Mouse (Mus musculus): ENCODE data around the gene Wfikkn1. TPM values are rescaled to one million over a fixed set of nuclear protein-coding genes. Genes with fewer than 3 reads are reported as not detected.

Gene Wfikkn1
- 0.97 and 2.3 TPM in 2 replicates for polyA plus RNA-seq (2012; ENCODE audit: low replicate concordance)

GRCm38 (mm10) chr17:25880196-25880910, at the start of gene Wfikkn1:
Gene Wfikkn1 (minus strand): TSS chr17:25880858.

DNA sequence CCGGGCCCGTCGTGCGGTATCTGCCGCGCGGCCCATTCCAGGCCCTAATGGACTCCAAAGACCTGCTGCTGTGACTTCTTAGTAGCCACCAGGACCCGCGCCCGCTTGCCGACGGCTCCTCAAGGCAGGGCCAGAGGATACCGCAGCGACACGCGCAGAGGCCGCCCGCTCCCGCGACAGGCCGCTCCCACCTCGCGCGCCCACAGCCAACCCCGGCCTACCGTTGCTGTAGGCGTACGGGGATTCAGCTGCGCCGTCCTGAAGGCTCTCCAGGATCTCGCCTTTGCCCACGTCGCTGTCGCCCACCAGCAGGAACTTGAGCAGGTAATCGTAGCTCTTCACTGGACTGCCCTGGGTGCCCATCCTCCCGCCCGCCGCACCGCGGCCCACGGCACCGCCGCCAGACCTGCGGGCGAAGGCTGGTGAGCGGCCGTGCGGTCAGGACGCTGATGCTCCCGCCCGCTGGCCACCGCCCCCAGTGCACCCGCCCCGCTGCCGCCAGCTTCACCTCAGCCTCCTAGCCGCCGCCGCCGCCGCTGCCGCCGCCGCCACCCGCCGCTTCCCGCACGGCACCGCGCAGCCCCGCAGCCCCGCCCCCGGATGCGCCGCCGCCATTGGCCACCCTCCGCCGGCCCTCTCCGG, 38.6 kb upstream of the Wfikkn1 start, which contains the start of gene Rab40c:
Gene Rab40c, minus strand, starts transcription at position 584 of the 642 bp plus-strand sequence.

GRCm38 (mm10) chr17:25874721-25875170, 5.9 kb downstream of the Wfikkn1 start, which contains the start of gene Mettl26:
Gene Mettl26 (plus strand): TSS chr17:25875074.

GRCm38 (mm10) chr17:25868601-25869191, 12.0 kb downstream of the Wfikkn1 start, which contains the start of gene Mcrip2:
Gene Mcrip2 (minus strand): TSS chr17:25868764.

GRCm38 (mm10) chr17:25860832-25861703, 19.6 kb downstream of the Wfikkn1 start, which contains the start of gene Wdr90:
Gene Wdr90 (minus strand): TSS chr17:25861501.

DNA sequence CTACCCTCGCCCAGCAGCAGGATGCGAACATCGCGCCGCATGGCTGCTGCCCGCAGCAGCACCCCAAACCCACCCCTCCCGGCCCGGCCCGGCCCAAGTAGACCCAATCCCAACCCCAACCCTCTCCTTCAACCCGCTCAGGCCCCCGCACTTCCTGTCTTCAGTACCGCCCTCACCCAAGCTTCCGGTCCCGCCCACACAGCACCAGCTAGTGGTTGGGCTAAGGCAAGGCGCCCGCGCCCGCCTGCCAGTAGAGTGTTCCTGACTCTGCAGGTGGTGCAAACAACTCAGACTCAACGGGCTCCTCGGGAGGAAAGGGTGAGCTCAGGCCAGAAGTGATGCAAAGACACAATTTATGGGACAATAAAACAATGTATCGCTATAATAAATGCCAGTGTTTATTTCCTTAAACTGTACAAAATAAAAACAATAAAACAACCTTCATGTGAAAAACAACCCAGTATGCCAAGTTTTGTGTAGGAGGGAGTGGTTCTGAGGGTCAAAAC, 36.2 kb downstream of the Wfikkn1 start, which contains the start of gene Rhot2:
Gene Rhot2, minus strand, starts transcription at position 456 of the 506 bp plus-strand sequence.

DNA sequence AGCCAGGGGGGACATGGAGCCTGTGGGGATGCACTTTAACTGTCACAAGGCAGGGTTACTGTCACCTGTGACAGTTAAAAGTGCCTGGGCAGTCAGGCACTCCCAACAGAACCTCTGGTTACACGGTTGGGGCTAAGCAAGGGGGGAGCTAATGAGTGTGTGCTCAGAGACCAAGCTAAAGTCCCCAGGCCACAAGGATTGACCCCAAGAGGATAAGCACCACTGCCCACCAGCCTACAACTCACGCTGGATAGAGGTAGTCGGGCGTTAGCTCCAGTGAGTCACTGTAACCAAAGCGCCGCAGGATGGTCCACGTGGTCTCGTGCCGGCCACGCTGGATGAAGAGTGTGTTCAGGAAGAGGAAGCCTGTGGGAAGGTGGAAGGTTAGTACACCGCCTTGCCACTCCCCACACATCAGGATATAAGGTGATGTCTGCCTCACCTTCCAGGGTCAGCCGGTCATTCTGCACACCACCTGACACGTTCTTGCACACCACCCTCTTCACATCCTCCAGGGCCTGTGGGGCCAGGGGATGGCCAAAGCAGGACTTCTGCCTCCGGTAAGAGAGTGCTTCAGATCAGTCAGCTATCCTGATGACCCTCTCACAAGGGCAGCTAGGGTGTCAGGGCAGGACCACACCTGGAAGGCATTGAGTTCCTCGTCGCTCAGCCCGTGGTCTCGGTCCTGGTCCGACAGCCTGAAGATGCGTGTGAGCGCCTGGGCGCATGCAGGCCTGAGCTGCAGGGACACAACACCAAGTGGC, 39.4 kb downstream of the Wfikkn1 start, which contains the start of gene Gm20683:
Gene Gm20683, minus strand, starts transcription at position 647 of the 764 bp plus-strand sequence.

GRCm38 (mm10) chr17:25837076-25837410, 43.6 kb downstream of the Wfikkn1 start, which contains the start of gene Rhbdl1:
Gene Rhbdl1 (minus strand): TSS chr17:25837295.

GRCm38 (mm10) chr17:25833291-25833663, 47.4 kb downstream of the Wfikkn1 start, which contains the start of gene Stub1:
Gene Stub1 (minus strand): TSS chr17:25833404.

GRCm38 (mm10) chr17:25828712-25829557, 51.7 kb downstream of the Wfikkn1 start, which contains the start of gene Jmjd8:
Gene Jmjd8 (plus strand): TSS chr17:25828867.

Other genes with a start within 250 kb of the Wfikkn1 start
- gene Gng13, start 163.7 kb downstream of the Wfikkn1 start, polyA plus RNA-seq (2012; ENCODE audit: low replicate concordance): not detected in 2 replicates
- 13.6 and 24.2 TPM in 2 replicates for gene Chtf18, start 153.4 kb downstream of the Wfikkn1 start, polyA plus RNA-seq (2012; ENCODE audit: low replicate concordance)
- 26.6 and 48.2 TPM in 2 replicates for gene Rpusd1, start 153.2 kb downstream of the Wfikkn1 start, polyA plus RNA-seq (2012; ENCODE audit: low replicate concordance)
- not detected in 2 replicates for gene Mslnl, start 144.8 kb downstream of the Wfikkn1 start, polyA plus RNA-seq (2012; ENCODE audit: low replicate concordance)
- gene Msln, start 126.5 kb downstream of the Wfikkn1 start, polyA plus RNA-seq (2012; ENCODE audit: low replicate concordance): 0.06 TPM in 1 of 2 replicates, not detected in the other
- gene Narfl, start 107.1 kb downstream of the Wfikkn1 start, polyA plus RNA-seq (2012; ENCODE audit: low replicate concordance): 16.2 and 23.3 TPM in 2 replicates
- gene Haghl, start 95.2 kb downstream of the Wfikkn1 start, polyA plus RNA-seq (2012; ENCODE audit: low replicate concordance): 34.3 and 35.1 TPM in 2 replicates
- not detected in 2 replicates for gene Ccdc78, start 94.3 kb downstream of the Wfikkn1 start, polyA plus RNA-seq (2012; ENCODE audit: low replicate concordance)
- 23.5 and 44.0 TPM in 2 replicates for gene Fam173a, start 88.0 kb downstream of the Wfikkn1 start, polyA plus RNA-seq (2012; ENCODE audit: low replicate concordance)
- not detected in 2 replicates for gene AC134908.4, start 85.2 kb downstream of the Wfikkn1 start, polyA plus RNA-seq (2012; ENCODE audit: low replicate concordance)
- gene Metrn, start 83.7 kb downstream of the Wfikkn1 start, polyA plus RNA-seq (2012; ENCODE audit: low replicate concordance): 51.5 and 71.8 TPM in 2 replicates
- 0.73 and 0.79 TPM in 2 replicates for gene Fbxl16, start 71.8 kb downstream of the Wfikkn1 start, polyA plus RNA-seq (2012; ENCODE audit: low replicate concordance)
- gene Wdr24, start 57.2 kb downstream of the Wfikkn1 start, polyA plus RNA-seq (2012; ENCODE audit: low replicate concordance): 3.5 and 10.2 TPM in 2 replicates
- 7.2 and 7.4 TPM in 2 replicates for gene Jmjd8, start 52.0 kb downstream of the Wfikkn1 start, polyA plus RNA-seq (2012; ENCODE audit: low replicate concordance)
- gene Stub1, start 47.5 kb downstream of the Wfikkn1 start, polyA plus RNA-seq (2012; ENCODE audit: low replicate concordance): 69.3 and 104 TPM in 2 replicates
- 2.5 and 3.8 TPM in 2 replicates for gene Rhbdl1, start 43.6 kb downstream of the Wfikkn1 start, polyA plus RNA-seq (2012; ENCODE audit: low replicate concordance)
- gene Gm20683, start 39.1 kb downstream of the Wfikkn1 start, polyA plus RNA-seq (2012; ENCODE audit: low replicate concordance): 10.5 and 16.1 TPM in 2 replicates
- 159 and 168 TPM in 2 replicates for gene Rhot2, start 36.0 kb downstream of the Wfikkn1 start, polyA plus RNA-seq (2012; ENCODE audit: low replicate concordance)
- 8.8 and 9.7 TPM in 2 replicates for gene Wdr90, start 19.4 kb downstream of the Wfikkn1 start, polyA plus RNA-seq (2012; ENCODE audit: low replicate concordance)
- gene Mcrip2, start 12.1 kb downstream of the Wfikkn1 start, polyA plus RNA-seq (2012; ENCODE audit: low replicate concordance): 23.1 and 35.5 TPM in 2 replicates
- gene Mettl26, start 5.8 kb downstream of the Wfikkn1 start, polyA plus RNA-seq (2012; ENCODE audit: low replicate concordance): 39.0 and 56.9 TPM in 2 replicates
- 16.9 and 27.8 TPM in 2 replicates for gene Rab40c, start 38.9 kb upstream of the Wfikkn1 start, polyA plus RNA-seq (2012; ENCODE audit: low replicate concordance)
- 98.3 and 349 TPM in 2 replicates for gene Pigq, start 64.1 kb upstream of the Wfikkn1 start, polyA plus RNA-seq (2012; ENCODE audit: low replicate concordance)
- 5.3 TPM in 1 of 2 replicates, not detected in the other for gene Nhlrc4, start 64.1 kb upstream of the Wfikkn1 start, polyA plus RNA-seq (2012; ENCODE audit: low replicate concordance)
- gene A930017K11Rik, start 71.7 kb upstream of the Wfikkn1 start, polyA plus RNA-seq (2012; ENCODE audit: low replicate concordance): 0.05 TPM in 1 of 2 replicates, not detected in the other
- gene Capn15, start 104.9 kb upstream of the Wfikkn1 start, polyA plus RNA-seq (2012; ENCODE audit: low replicate concordance): 61.6 and 119 TPM in 2 replicates
- gene Rab11fip3, start 188.7 kb upstream of the Wfikkn1 start, polyA plus RNA-seq (2012; ENCODE audit: low replicate concordance): 7.3 and 22.8 TPM in 2 replicates
- gene Decr2, start 209.5 kb upstream of the Wfikkn1 start, polyA plus RNA-seq (2012; ENCODE audit: low replicate concordance): 0.60 and 0.89 TPM in 2 replicates
- gene Nme4, start 214.7 kb upstream of the Wfikkn1 start, polyA plus RNA-seq (2012; ENCODE audit: low replicate concordance): 12.3 and 23.3 TPM in 2 replicates
- gene Tmem8, start 232.4 kb upstream of the Wfikkn1 start, polyA plus RNA-seq (2012; ENCODE audit: low replicate concordance): 16.6 and 22.7 TPM in 2 replicates
- gene Mrpl28, start 242.6 kb upstream of the Wfikkn1 start, polyA plus RNA-seq (2012; ENCODE audit: low replicate concordance): 55.8 and 84.0 TPM in 2 replicates